Mouse (Mus musculus) kidney, embryonic 14.5 days (tissue): ENCODE data around the gene Gsc. TPM values are rescaled to one million over a fixed set of nuclear protein-coding genes. Genes with fewer than 3 reads are reported as not detected.
A peak's percentile ranks its signal among the peaks of the same experiment; 100 is the strongest.
"Not testable (repeated sequence)": the region's sequence is repeated elsewhere in the genome, so short reads cannot be mapped to it uniquely, and the experiment has no call there.

Experiments
- ATAC-seq: fragments of 200-750 bp; cut with Nextera tagmentation; 2 replicates; pipeline ENCODE4 v1.8.0; 2017; ENCODE audit warnings: moderate number of reproducible peaks, mild to moderate bottlenecking, moderate TSS enrichment, moderate library complexity; ENCODE audit not compliant: low FRiP score, low TSS enrichment
- H3K27ac ChIP-seq: fragments of 300-500 bp; sonication (generic); 2 replicates; pipeline ENCODE4 v1.5.1; 2014; ENCODE audit warnings: low read depth, mild to moderate bottlenecking, low read length, moderate library complexity, mixed read lengths
- H3K27me3 ChIP-seq: fragments of 300-500 bp; sonication (generic); 2 replicates; pipeline ENCODE4 v1.6.1; 2014; ENCODE audit warnings: mild to moderate bottlenecking, low read length; ENCODE audit not compliant: control insufficient read depth, insufficient read depth
- H3K36me3 ChIP-seq: fragments of 300-500 bp; sonication (generic); 2 replicates; pipeline ENCODE4 v1.6.1; 2014; ENCODE audit warnings: low read length, mixed read lengths; ENCODE audit not compliant: control insufficient read depth, insufficient read depth
- H3K4me1 ChIP-seq: fragments of 300-500 bp; sonication (generic); 2 replicates; pipeline ENCODE4 v1.6.1; 2014; ENCODE audit warnings: low read length, mixed read lengths; ENCODE audit not compliant: control insufficient read depth, insufficient read depth
- H3K4me2 ChIP-seq: fragments of 300-500 bp; sonication (generic); replicated peaks from 2 replicates; pipeline ENCODE4 v1.6.1; 2014; ENCODE audit warnings: low read depth, mild to moderate bottlenecking, low read length
- H3K4me3 ChIP-seq: fragments of 300-500 bp; sonication (generic); 2 replicates; pipeline ENCODE4 v1.5.1; 2014; ENCODE audit warnings: mild to moderate bottlenecking, low read length
- H3K9ac ChIP-seq: fragments of 300-500 bp; sonication (generic); 2 replicates; pipeline ENCODE4 v1.6.1; 2014; ENCODE audit warnings: low read depth, mild to moderate bottlenecking, low read length, moderate library complexity
- H3K9me3 ChIP-seq: fragments of 300-500 bp; sonication (generic); 2 replicates; pipeline ENCODE4 v1.6.1; 2016; ENCODE audit warnings: low read length; ENCODE audit not compliant: control insufficient read depth
- WGBS: fragments of 180-500 bp; shearing (Covaris S2); extraction: QIAGEN DNeasy Blood & Tissue Kit; methylation state at CpG from one replicate; pipeline ENCODE4 v1.1.7; 2014; 5-methylcytosine and 5-hydroxymethylcytosine counted together
- polyA plus RNA-seq: library from polyadenylated mRNA; unstranded; fragments of >200 nt; fragmentation: Nextera tagmentation; extraction: Ambion mirVana; gene quantifications from 2 replicates; pipeline ENCODE4 v1.2.1, GENCODE M21; 2014

Gsc gene
- polyA plus RNA-seq, 1 experiment from 2014 or later = not detected

DNA sequence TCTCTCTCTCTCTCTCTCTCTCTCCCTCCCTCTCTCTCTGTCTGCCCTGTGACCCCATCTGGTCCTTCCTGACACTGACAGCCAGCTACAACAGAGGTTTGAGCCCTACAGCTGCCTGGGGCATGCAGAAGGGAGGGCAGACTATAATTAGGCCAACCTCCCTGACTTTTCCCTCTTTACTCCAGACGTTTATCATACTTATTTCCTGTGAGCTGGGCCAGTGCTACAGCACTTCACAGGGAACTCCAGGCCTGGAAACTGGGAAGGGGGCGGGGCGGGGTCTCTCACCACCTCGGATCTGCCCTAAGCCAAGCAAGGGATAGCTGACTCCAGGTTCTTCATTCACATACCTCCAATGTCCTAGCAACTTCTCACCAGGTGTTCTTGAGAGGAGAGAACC, 4.3 kb downstream of the Gsc start:
- H3K9ac ChIP-seq = no peak overlapping the region

DNA sequence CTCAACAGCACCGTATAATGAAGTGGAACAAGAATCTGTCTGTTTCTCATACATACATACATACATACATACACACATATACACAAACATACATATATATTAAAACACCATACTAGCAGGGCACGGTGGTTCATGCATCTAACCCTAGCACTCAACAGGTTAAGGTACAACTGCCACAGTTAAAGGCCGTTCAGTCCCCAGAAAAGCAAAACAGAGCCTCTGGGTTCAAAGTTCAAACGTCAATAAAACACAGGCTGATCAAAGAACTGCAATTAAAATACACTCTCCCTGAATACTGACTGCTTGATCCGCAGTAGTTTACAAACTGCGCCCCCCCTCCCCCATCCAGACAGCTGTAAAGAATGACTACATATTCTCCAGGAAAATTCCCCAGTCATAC, 5.8 kb downstream of the Gsc start:
- WGBS = 15% methylated on average over 6 of the region's 6 CpGs
- Histone ChIP-seq H3K4me2 (no peak overlapping the region), H3K27me3 (peaks cover 40% of the 10 kb centered on the region), H3K27ac (no peak overlapping the region), H3K4me1 (peaks cover 8% of the 10 kb centered on the region), H3K4me3 (no peak overlapping the region), H3K9me3 (no peaks in the 10 kb centered on the region), H3K9ac (no peak overlapping the region), H3K36me3 (no peaks in the 10 kb centered on the region)
- ATAC-seq = peak; percentile 43; the same call in 1 of the 2 replicates

More for the DNA sequence above, 4.3 kb downstream of the Gsc start:
- no peak overlapping the region for H3K27ac ChIP-seq
- no peak overlapping the region for H3K4me2 ChIP-seq
- no peaks in the 10 kb centered on the region for H3K9me3 ChIP-seq
- peaks cover 18% of the 10 kb centered on the region for H3K4me1 ChIP-seq
- H3K4me3 ChIP-seq = no peak overlapping the region
- no peaks in the 10 kb centered on the region for H3K36me3 ChIP-seq
- no peak for ATAC-seq
- 8% methylated on average over 4 of the region's 4 CpGs for WGBS
- peaks cover 54% of the 10 kb centered on the region for H3K27me3 ChIP-seq

DNA sequence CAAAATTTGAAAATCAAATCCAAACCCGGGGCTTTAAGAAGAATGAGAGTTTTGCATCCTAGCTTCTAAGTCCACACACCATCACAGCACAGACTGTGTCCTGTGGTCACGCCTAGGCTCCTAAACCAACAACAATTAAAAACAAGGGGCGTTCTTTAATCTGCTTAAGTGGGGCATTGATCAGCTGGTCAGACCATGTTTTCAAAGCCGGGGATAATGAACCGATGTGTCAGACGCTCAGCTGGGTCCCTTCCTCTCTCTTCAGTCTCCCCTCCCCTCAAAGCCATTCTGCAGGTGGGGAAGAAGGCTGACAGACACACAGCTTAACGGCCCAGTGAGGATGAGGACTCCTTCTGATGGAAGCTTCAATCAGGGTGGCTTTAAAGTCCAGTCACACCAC, 6.2 kb downstream of the Gsc start:
- Histone ChIP-seq H3K27me3 (peaks cover 36% of the 10 kb centered on the region), H3K4me2 (no peak overlapping the region)
- WGBS = 19% methylated on average over 7 of the region's 7 CpGs

DNA sequence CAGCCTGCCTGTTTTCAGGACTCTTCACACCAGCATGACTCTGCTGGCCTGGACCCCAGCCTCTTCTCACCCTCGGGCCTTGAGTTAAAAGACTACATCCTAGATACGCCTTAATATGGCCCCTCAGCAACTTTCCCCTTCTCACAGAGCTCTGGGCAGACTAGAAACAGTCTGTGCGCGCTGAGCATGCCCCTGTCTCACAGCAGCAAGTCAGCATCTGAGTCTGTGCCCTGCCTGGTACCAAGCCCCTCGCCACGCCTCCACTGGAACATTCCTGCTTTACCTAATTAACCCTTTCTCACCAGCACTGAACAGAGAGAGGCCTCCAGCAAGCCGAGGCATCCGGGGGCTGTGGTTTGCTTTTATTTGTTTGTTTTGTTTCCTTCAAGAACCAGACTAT, 11.8 kb downstream of the Gsc start:
- Histone ChIP-seq H3K4me2 (no peak overlapping the region), H3K27ac (no peak overlapping the region), H3K27me3 (peaks cover 3% of the 10 kb centered on the region; the same call in 1 of the 2 replicates), H3K4me1 (no peaks in the 10 kb centered on the region), H3K4me3 (no peak overlapping the region), H3K9ac (no peak overlapping the region), H3K36me3 (no peaks in the 10 kb centered on the region), H3K9me3 (no peaks in the 10 kb centered on the region)
- WGBS = 19% methylated on average over 8 of the region's 8 CpGs
- ATAC-seq = 0 out of 2 replicates have a peak, but pooled peaks have one; percentile 38

More for the DNA sequence above, 6.2 kb downstream of the Gsc start:
- Histone ChIP-seq H3K27ac (no peak overlapping the region), H3K4me1 (peaks cover 4% of the 10 kb centered on the region; the same call in 1 of the 2 replicates), H3K36me3 (no peaks in the 10 kb centered on the region), H3K9me3 (no peaks in the 10 kb centered on the region), H3K9ac (no peak overlapping the region), H3K4me3 (no peak overlapping the region)
- ATAC-seq = 0 out of 2 replicates have a peak, but pooled peaks have one; percentile 18

DNA sequence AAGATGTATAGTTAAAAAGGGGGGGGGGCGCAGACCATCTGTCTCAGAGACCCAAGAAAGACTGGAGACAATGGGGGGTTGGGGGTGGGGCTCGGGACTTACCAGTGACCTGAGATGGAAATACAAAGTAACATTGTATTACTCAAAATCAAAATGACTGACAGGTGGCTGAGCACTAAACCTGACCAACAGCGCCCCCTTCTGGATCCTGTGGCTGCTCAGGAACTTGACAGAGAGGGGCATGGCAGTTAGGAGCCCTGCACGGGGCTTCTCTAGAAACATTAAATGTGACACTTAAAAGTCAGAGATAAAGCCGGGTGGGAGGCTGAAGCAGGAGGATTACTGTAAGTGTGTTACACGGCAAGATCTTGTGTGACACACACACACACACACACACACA, 13.8 kb downstream of the Gsc start:
- Histone ChIP-seq H3K4me3 (no peak overlapping the region), H3K4me1 (no peaks in the 10 kb centered on the region), H3K36me3 (no peaks in the 10 kb centered on the region), H3K27me3 (no peaks in the 10 kb centered on the region), H3K9ac (no peak overlapping the region), H3K9me3 (no peaks in the 10 kb centered on the region), H3K27ac (no peak overlapping the region), H3K4me2 (no peak overlapping the region)
- no peak for ATAC-seq
- WGBS = 64% methylated on average over 6 of the region's 6 CpGs

DNA sequence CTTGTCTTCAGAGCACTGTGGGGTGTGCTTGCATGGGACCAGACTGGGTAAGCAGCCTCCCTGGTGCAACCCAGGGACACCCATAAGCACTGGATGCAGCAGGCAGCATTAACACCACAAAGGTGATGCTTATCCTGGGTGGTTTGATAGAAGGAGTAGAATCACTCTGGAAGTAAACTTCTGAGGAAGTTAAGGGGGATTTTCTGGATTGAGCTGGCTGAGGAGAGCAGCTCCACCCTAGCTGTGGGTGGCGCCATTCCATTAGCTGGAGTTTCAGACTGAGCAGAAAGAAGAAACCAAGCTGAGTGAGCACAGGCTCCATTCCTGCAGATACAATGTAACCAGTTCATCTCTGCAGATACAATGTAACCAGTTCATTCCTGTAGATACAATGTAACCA, 20.1 kb downstream of the Gsc start:
- Histone ChIP-seq H3K4me3 (no peak overlapping the region), H3K4me2 (no peak overlapping the region), H3K9me3 (no peaks in the 10 kb centered on the region), H3K27me3 (no peaks in the 10 kb centered on the region), H3K9ac (no peak overlapping the region), H3K27ac (no peak overlapping the region), H3K36me3 (no peaks in the 10 kb centered on the region), H3K4me1 (no peaks in the 10 kb centered on the region)
- no peak for ATAC-seq
- 67% methylated on average over 1 of the region's 1 CpGs for WGBS

DNA sequence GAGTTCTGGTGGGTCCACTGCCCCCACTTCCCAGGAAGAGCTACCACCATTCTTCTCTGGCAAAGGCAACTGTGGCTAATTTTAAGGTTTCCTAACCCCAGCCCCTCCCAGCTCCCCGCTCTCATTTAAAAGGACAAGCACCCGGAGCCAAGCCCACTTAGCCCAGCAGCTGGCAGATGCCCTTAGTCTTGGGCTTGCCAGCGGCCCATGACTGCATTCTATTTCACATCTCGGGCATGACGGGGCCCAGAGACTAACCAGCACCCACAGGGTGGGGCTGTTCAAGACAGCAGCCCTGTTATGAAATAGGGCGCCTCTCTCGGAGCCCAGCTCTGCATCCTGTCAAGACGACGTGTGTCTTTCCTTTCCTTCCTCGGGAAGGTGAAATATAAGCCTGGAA, 22.9 kb downstream of the Gsc start:
- 43% methylated on average over 10 of the region's 10 CpGs for WGBS
- no peaks in the 10 kb centered on the region for H3K27me3 ChIP-seq
- no peak overlapping the region for H3K4me2 ChIP-seq
- H3K36me3 ChIP-seq = no peaks in the 10 kb centered on the region
- no peak overlapping the region for H3K9ac ChIP-seq
- ATAC-seq = no peak
- H3K9me3 ChIP-seq = no peaks in the 10 kb centered on the region
- no peak overlapping the region for H3K27ac ChIP-seq
- H3K4me3 ChIP-seq = no peak overlapping the region
- H3K4me1 ChIP-seq = no peaks in the 10 kb centered on the region

DNA sequence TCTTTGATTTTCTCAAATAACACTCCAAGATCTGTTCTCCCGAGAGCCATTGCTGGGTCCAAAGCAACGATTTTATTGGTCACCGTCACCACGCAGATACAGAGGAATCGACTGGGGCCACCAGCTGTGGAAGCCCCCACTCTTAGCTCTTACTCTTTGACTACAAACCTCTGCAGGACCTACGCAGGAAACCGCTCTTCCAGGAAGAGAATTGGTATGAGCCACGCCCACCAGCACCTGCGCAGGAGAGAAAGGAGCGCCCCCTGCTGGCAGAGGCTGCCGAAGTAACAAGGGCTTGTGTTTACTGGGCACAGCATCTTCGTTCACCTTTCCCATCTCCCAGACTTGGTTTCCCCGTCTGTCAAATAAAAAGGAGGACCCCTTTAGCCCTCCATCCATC, 25.0 kb downstream of the Gsc start:
- Histone ChIP-seq H3K9ac (no peak overlapping the region), H3K27ac (no peak overlapping the region), H3K4me2 (0 out of 2 replicates have a peak overlapping the region, but pooled peaks have one; percentile 15), H3K4me3 (no peak overlapping the region), H3K27me3 (no peaks in the 10 kb centered on the region), H3K9me3 (no peaks in the 10 kb centered on the region), H3K4me1 (no peaks in the 10 kb centered on the region), H3K36me3 (no peaks in the 10 kb centered on the region)
- no peak for ATAC-seq
- WGBS = 29% methylated on average over 13 of the region's 13 CpGs

DNA sequence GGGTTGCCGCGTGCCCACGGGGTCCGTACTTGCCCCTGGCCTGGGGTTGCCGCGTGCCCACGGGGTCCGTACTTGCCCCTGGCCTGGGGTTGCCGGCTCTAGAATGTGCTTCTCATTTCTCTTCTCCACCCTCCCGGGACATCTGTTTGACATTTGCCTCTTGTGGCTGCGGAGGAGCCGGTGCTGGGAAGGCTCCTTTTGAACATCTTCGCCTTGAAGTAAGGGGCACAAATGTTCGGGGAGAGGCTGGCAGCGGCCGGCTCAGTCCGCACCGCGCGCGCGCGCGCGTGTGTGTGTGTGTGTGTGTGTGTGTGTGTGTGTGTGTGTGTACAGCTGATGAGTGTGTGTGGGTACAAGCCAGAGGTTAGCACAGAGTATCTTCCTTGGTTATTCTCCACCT, 26.1 kb downstream of the Gsc start:
- H3K9ac ChIP-seq, ATAC-seq, H3K4me3 ChIP-seq, H3K27me3 ChIP-seq, H3K9me3 ChIP-seq, H3K4me1 ChIP-seq, H3K27ac ChIP-seq, H3K36me3 ChIP-seq, H3K4me2 ChIP-seq: not testable (repeated sequence)
- WGBS = 61% methylated on average over 25 of the region's 25 CpGs
